Mouse (Mus musculus): ENCODE data around the gene Olfr975.

DNA sequence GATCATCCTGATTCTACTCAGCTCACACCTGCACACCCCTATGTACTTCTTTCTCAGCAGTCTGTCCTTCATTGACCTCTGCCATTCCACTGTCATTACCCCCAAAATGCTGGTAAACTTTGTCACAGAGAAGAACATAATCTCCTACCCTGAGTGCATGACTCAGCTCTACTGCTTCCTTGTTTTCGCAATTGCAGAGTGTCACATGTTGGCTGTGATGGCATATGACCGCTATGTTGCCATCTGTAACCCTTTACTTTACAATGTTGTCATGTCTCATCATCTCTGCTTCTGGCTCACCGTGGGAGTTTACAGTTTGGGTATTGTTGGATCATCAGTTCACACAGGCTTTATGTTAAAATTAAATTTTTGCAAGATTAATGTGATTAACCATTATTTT is 41.9 kb downstream of the Olfr975 start:
- TF ChIP-seq CTCF (IDR thresholded peaks at IDR 0.05; ENCODE audit: borderline replicate concordance, extremely low read depth, insufficient read depth, insufficient read length) (no peak), POLR2A (IDR thresholded peaks at IDR 0.05; ENCODE audit: borderline replicate concordance, extremely low read depth, insufficient read depth, insufficient read length, poor library complexity, severe bottlenecking) (no peak)

All from brain, embryonic 14.5 days (tissue).